Mouse (Mus musculus) neural tube, embryonic 10.5 days (tissue): ENCODE measurements around the gene Rnf167.

ENCODE experiments used
- DNase-seq: peaks from one replicate; pipeline ENCODE4 v3.0.0-alpha.2; 2017; ENCODE audit warnings: low spot score; ENCODE audit errors: extremely low spot score

Gene Rnf167

GRCm38 (mm10) chr11:70674014-70674413, 27.0 kb downstream of the Rnf167 start:
- no peak for DNase-seq

- no peak for DNase-seq
Measured at GRCm38 (mm10) chr11:70674501-70674900, 27.5 kb downstream of the Rnf167 start.

- DNase-seq, result no peak
Measured at GRCm38 (mm10) chr11:70678092-70678491, 31.1 kb downstream of the Rnf167 start.

GRCm38 (mm10) chr11:70678576-70678975, 31.5 kb downstream of the Rnf167 start:
- DNase-seq, result no peak

GRCm38 (mm10) chr11:70679361-70679760, 32.3 kb downstream of the Rnf167 start:
- no peak for DNase-seq

- DNase-seq, result no peak
Measured at GRCm38 (mm10) chr11:70679894-70680293, 32.9 kb downstream of the Rnf167 start.

- DNase-seq, result no peak
Measured at GRCm38 (mm10) chr11:70681170-70681569, 34.1 kb downstream of the Rnf167 start.

- peak; percentile 56 for DNase-seq
Measured at GRCm38 (mm10) chr11:70681897-70682581, 35.0 kb downstream of the Rnf167 start.

- DNase-seq, result no peak
Measured at GRCm38 (mm10) chr11:70683640-70684039, 36.6 kb downstream of the Rnf167 start.

- no peak for DNase-seq
Measured at GRCm38 (mm10) chr11:70686901-70687566, 40.0 kb downstream of the Rnf167 start.

GRCm38 (mm10) chr11:70687601-70688199, 40.7 kb downstream of the Rnf167 start, which contains the start of gene Camta2:
Camta2 (minus strand) TSS chr11:70688105.
- DNase-seq, result peak; percentile 88

GRCm38 (mm10) chr11:70688372-70688771, 41.3 kb downstream of the Rnf167 start:
- no peak for DNase-seq

GRCm38 (mm10) chr11:70689578-70689977, 42.5 kb downstream of the Rnf167 start:
- no peak for DNase-seq

GRCm38 (mm10) chr11:70693504-70693903, 46.5 kb downstream of the Rnf167 start:
- DNase-seq, result no peak

- DNase-seq, result no peak
Measured at GRCm38 (mm10) chr11:70697376-70697775, 50.3 kb downstream of the Rnf167 start.

- DNase-seq, result no peak
Measured at GRCm38 (mm10) chr11:70699051-70699450, 52.0 kb downstream of the Rnf167 start.

- peak; percentile 92 for DNase-seq
Measured at GRCm38 (mm10) chr11:70699722-70700556, 52.9 kb downstream of the Rnf167 start, which contains the start of the genes Inca1 and Kif1c. Inca1 (minus strand) TSS chr11:70700155. Kif1c (plus strand) TSS chr11:70700548.

- peak; percentile 71 for DNase-seq
Measured at GRCm38 (mm10) chr11:70700613-70701012, 53.6 kb downstream of the Rnf167 start.
